Mouse (Mus musculus): Measurements from ENCODE around the gene Gm7145. TPM values are rescaled to one million over a fixed set of nuclear protein-coding genes. Genes with fewer than 3 reads are reported as not detected.
"Not testable (repeated sequence)": the region's sequence is repeated elsewhere in the genome, so short reads cannot be mapped to it uniquely, and the experiment has no call there.

Gm7145 gene
- polyA plus RNA-seq (2016; fragmentation: Nextera tagmentation; extraction: Ambion mirVana), result not detected in 2 replicates

DNA sequence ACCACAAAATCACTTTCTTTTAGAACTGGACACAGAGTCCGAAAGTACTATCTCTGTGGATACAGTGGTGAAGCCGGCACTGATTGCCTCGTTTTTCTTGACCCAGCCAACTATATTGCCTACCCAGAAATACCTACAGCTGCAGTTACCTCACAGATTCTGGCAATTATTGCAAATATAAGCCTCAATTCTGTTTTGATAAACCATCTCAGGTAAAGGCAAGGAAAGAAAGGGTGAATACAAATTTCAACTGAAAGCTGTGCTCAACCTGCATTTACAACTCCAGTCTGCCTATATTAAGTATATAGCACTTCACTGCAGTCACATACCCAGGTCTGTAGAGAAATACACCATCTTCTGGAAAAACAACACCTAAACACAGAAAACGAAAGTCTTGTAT is at the start of gene Gm7145:
Gene Gm7145 (plus strand): TSS at position 301 of the 400 bp plus-strand sequence.
- Histone ChIP-seq H3K4me1 (no peaks in the 10 kb centered on the region), H3K27me3 (ENCODE audit: low read depth, poor library complexity, severe bottlenecking) (no peaks in the 10 kb centered on the region)

DNA sequence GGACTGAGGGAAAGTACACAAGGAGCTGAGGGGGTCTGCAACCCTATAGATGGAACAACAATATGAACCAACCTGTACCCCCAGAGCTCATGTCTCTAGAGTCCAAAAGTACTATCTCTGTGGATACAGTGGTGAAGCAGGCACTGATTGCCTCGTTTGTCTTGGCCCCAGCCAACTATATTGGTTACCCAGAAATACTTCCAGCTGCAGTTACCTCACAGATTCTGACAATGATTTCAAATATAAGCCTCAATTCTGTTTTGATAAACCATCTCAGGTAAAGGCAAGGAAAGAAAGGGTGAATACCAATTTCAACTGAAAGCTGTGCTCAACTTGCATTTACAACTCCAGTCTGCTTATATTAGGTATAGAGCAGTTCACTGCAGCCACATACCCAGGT is 38.0 kb upstream of the Gm7145 start, which contains the start of gene Gm28168:
Gene Gm28168 (plus strand): TSS at position 301 of the 400 bp plus-strand sequence.
- H3K27me3 ChIP-seq (ENCODE audit: low read depth, poor library complexity, severe bottlenecking); H3K27ac ChIP-seq (replicated peaks); H3K4me3 ChIP-seq; H3K36me3 ChIP-seq; DNase-seq (ENCODE audit: low spot score); H3K4me1 ChIP-seq; H3K9me3 ChIP-seq (replicated peaks): not testable (repeated sequence)
- WGBS, result 83% methylated on average over 1 of the region's 1 CpGs

More for the DNA sequence above, at the start of gene Gm7145:
- 79% methylated on average over 4 of the region's 4 CpGs for WGBS
- Histone ChIP-seq H3K9me3 (replicated peaks) (peaks cover 14% of the 10 kb centered on the region; the same call in 1 of the 2 replicates), H3K36me3 (no peaks in the 10 kb centered on the region), H3K27ac (replicated peaks) (no peak within 1 kb of the TSS), H3K4me3 (no peak within 1 kb of the TSS)
- no peak for DNase-seq (ENCODE audit: low spot score)

DNA sequence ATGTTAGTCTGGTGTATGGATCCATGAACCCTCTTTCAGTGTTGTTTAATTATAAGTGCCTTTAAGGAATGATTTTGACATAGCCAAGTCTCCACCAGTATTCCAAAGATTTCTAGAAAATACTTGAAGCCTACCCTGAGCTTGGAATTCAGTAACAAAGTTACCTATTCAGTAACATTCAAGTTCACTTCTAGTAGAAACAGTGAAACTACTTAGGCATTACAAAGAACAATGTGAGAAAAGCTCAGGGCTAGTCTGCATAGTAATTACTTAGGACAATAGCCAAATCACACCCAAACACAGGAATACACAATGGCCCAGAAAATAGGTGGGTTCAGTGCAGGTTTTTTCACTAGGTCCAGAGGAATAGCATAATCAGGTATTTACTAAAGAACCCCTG is 38.1 kb downstream of the Gm7145 start:
- not testable (repeated sequence) for H3K9me3 ChIP-seq (replicated peaks); H3K36me3 ChIP-seq; DNase-seq (ENCODE audit: low spot score); H3K4me3 ChIP-seq; H3K4me1 ChIP-seq; H3K27ac ChIP-seq (replicated peaks); H3K27me3 ChIP-seq (ENCODE audit: low read depth, poor library complexity, severe bottlenecking)

DNA sequence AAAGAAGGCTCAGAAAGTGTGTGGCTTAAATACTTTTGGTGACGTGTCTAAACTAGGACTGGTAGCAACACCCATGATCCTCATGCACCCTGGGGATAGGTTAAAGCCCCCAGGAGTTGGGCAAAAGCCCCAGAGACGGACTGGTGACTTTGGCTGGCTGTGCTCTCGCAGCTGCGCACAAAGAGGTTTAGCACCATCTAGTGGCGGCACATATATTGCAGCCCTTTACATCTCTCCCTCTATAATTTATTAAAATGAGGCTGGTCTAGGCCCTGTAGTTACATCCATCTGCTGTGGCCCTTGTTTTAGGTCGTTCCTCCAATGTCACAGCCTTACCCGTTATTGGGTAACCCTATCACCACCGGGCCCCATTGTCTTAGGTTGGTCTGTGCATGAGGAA is 47.0 kb downstream of the Gm7145 start:
- H3K4me3 ChIP-seq; H3K27me3 ChIP-seq (ENCODE audit: low read depth, poor library complexity, severe bottlenecking); H3K9me3 ChIP-seq (replicated peaks); DNase-seq (ENCODE audit: low spot score); H3K36me3 ChIP-seq; H3K4me1 ChIP-seq; H3K27ac ChIP-seq (replicated peaks): not testable (repeated sequence)
- WGBS, result 30% methylated on average over 8 of the region's 8 CpGs

Other genes with a start within 250 kb of the Gm7145 start
- gene B020011L13Rik, start 184.8 kb upstream of the Gm7145 start, polyA plus RNA-seq (2016; fragmentation: Nextera tagmentation; extraction: Ambion mirVana), result not detected in 2 replicates
- gene Gm28360, start 135.9 kb upstream of the Gm7145 start, polyA plus RNA-seq (2016; fragmentation: Nextera tagmentation; extraction: Ambion mirVana), result not detected in 2 replicates
- not detected in 2 replicates for gene Gm28168, start 37.9 kb upstream of the Gm7145 start, polyA plus RNA-seq (2016; fragmentation: Nextera tagmentation; extraction: Ambion mirVana)
- gene Gm29106, start 210.6 kb downstream of the Gm7145 start, polyA plus RNA-seq (2016; fragmentation: Nextera tagmentation; extraction: Ambion mirVana), result 0.12 and 0.16 TPM in 2 replicates